Mouse (Mus musculus) lung, adult 2 months (tissue): Measurements from ENCODE around the gene D17Wsu92e.

Source experiments
- CTCF ChIP-seq: fragments of 200-500 bp; IDR thresholded peaks from 2 replicates; pipeline ENCODE4 v1.5.1; 2011; ENCODE audit warnings: mild to moderate bottlenecking, low read length, control low read depth; ENCODE audit not compliant: insufficient read depth
- POLR2A ChIP-seq: fragments of 200-500 bp; IDR thresholded peaks from 2 replicates; pipeline ENCODE4 v1.6.1; 2011; ENCODE audit warnings: low read depth, mild to moderate bottlenecking, control low read depth, low read length, borderline replicate concordance; ENCODE audit errors: extremely low read depth

GRCm38 (mm10) chr17:27807542-27808078 is 12.8 kb downstream of the D17Wsu92e start:
- TF ChIP-seq CTCF (no peak), POLR2A (no peak)
